8 mouse cellular contexts compared by ENCODE assay signal in the genomic region with DNA sequence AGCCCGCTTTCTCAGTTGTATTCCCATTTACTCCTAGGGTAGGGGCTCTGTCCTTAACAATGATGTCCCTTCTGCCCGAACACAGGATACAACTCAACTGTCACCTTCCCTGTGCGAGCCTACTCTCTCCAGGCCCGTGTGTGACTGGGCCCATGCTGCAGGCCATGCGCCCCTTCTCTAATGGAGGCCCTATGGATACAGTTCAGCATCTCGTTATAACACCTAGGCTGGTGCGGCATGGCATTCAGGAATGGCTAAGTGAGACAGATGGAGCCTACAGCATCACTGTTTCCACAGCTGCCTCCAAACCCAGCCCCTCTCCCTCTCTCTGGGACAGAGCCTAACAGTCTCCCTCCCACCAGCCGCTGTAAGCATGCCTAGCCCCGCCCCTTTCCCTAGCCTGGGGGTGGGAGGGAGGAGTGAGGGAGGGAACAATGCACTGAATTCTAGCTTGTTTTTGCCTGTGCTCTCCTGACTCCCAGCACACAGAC. TPM values are rescaled to one million over a fixed set of nuclear protein-coding genes. Genes with fewer than 3 reads are reported as not detected.
DNase-seq lines count a peak whose midpoint lies in the region; ATAC-seq and TF ChIP-seq lines count a peak whose summit lies in the region.

No protein-coding gene starts in this region.

- peak; percentile 47 for ATAC-seq in intestine, postnatal 0 days
- ATAC-seq in liver, embryonic 11.5 days (replicated peaks; ENCODE audit: low FRiP score): peak; percentile 44; the same call in 1 of the 2 replicates
- peak; percentile 70 for ATAC-seq in neural tube, embryonic 15.5 days (ENCODE audit: low FRiP score)
- no peak for ATAC-seq in erythroblast, adult 5-6 weeks (replicated peaks; ENCODE audit: low FRiP score, poor library complexity, severe bottlenecking)

- no peaks in the 10 kb centered on the region for H3K79me2 ChIP-seq in heart, adult 2 months (replicated peaks; ENCODE audit: control insufficient read depth, insufficient read depth, low read length)

- TF ChIP-seq EP300 in heart, adult 2 months (IDR thresholded peaks at IDR 0.05; ENCODE audit: insufficient read depth, low read depth, low read length): no peak

- no peak overlapping the region for H3K9ac ChIP-seq in heart, adult 2 months (ENCODE audit: low read depth, low read length)
- no peak overlapping the region for H3K9ac ChIP-seq in intestine, postnatal 0 days (ENCODE audit: low read depth, low read length)
- H3K9ac ChIP-seq in liver, embryonic 11.5 days (ENCODE audit: low read depth, low read length): peak overlapping the region; percentile 28; the same call in 1 of the 2 replicates
- H3K9ac ChIP-seq in neural tube, embryonic 15.5 days (replicated peaks): no peak overlapping the region

- H3K4me2 ChIP-seq in intestine, postnatal 0 days (replicated peaks; ENCODE audit: low read depth): no peak overlapping the region
- no peak overlapping the region for H3K4me2 ChIP-seq in liver, embryonic 11.5 days
- H3K4me2 ChIP-seq in neural tube, embryonic 15.5 days: peak overlapping the region; percentile 5; the same call in 1 of the 2 replicates

- peaks cover 9% of the 10 kb centered on the region for H3K4me1 ChIP-seq in heart, adult 2 months (ENCODE audit: control insufficient read depth, insufficient read depth, low read length)
- H3K4me1 ChIP-seq in intestine, postnatal 0 days (replicated peaks; ENCODE audit: control insufficient read depth, insufficient read depth, low read length): no peaks in the 10 kb centered on the region
- peaks cover 12% of the 10 kb centered on the region; the same call in 1 of the 2 replicates for H3K4me1 ChIP-seq in liver, embryonic 11.5 days (replicated peaks; ENCODE audit: control insufficient read depth, insufficient read depth, low read length)
- peaks cover 12% of the 10 kb centered on the region for H3K4me1 ChIP-seq in neural tube, embryonic 15.5 days

- peak overlapping the region; percentile 51 for H3K27ac ChIP-seq in heart, adult 2 months
- no peak overlapping the region; the same call in 1 of the 2 replicates for H3K27ac ChIP-seq in intestine, postnatal 0 days (ENCODE audit: low read depth, low read length)
- H3K27ac ChIP-seq in liver, embryonic 11.5 days (ENCODE audit: low read depth, low read length): no peak overlapping the region
- peak overlapping the region; percentile 58; the same call in 1 of the 2 replicates for H3K27ac ChIP-seq in neural tube, embryonic 15.5 days (replicated peaks)

- no peaks in the 10 kb centered on the region for H3K9me3 ChIP-seq in intestine, postnatal 0 days (ENCODE audit: control insufficient read depth)
- no peaks in the 10 kb centered on the region for H3K9me3 ChIP-seq in liver, embryonic 11.5 days (ENCODE audit: control insufficient read depth, low read length)
- no peaks in the 10 kb centered on the region for H3K9me3 ChIP-seq in neural tube, embryonic 15.5 days (replicated peaks)

- intact Hi-C loops in heart, adult 2 months (cut with DNase I): loop anchor here (5.0 to 10.0 kb wide), 3 partner anchors 138 to 248 kb away; a partner anchor contains a TSS

- TF ChIP-seq CTCF in heart, adult 2 months (IDR thresholded peaks at IDR 0.05): no peak
- no peak for TF ChIP-seq CTCF in intestine, postnatal 0 days (IDR thresholded peaks at IDR 0.05; ENCODE audit: low read depth)

- no peaks in the 10 kb centered on the region for H3K27me3 ChIP-seq in heart, adult 2 months (ENCODE audit: control insufficient read depth, insufficient read depth, low read length)
- H3K27me3 ChIP-seq in intestine, postnatal 0 days (replicated peaks; ENCODE audit: control insufficient read depth, insufficient read depth, low read length): no peaks in the 10 kb centered on the region
- no peaks in the 10 kb centered on the region for H3K27me3 ChIP-seq in liver, embryonic 11.5 days (replicated peaks; ENCODE audit: control insufficient read depth, insufficient read depth, low read length)
- no peaks in the 10 kb centered on the region for H3K27me3 ChIP-seq in neural tube, embryonic 15.5 days (replicated peaks)

- no peak overlapping the region for H3K4me3 ChIP-seq in heart, adult 2 months
- no peak overlapping the region for H3K4me3 ChIP-seq in intestine, postnatal 0 days (ENCODE audit: low read depth, low read length)
- no peak overlapping the region for H3K4me3 ChIP-seq in liver, embryonic 11.5 days (ENCODE audit: low read depth, low read length)
- no peak overlapping the region for H3K4me3 ChIP-seq in neural tube, embryonic 15.5 days (replicated peaks)

- no peaks in the 10 kb centered on the region for H3K36me3 ChIP-seq in heart, adult 2 months (ENCODE audit: control insufficient read depth, insufficient read depth, low read length)
- peaks cover 33% of the 10 kb centered on the region for H3K36me3 ChIP-seq in intestine, postnatal 0 days (ENCODE audit: control insufficient read depth, insufficient read depth)
- peaks cover 25% of the 10 kb centered on the region for H3K36me3 ChIP-seq in liver, embryonic 11.5 days (ENCODE audit: control insufficient read depth, insufficient read depth, low read length)
- H3K36me3 ChIP-seq in neural tube, embryonic 15.5 days: peaks cover 33% of the 10 kb centered on the region

- DNase-seq in gastrocnemius, adult 18-20 months (ENCODE audit: low spot score): peak; percentile 55
- no peak for DNase-seq in gastrocnemius, adult 8-10 months (ENCODE audit: low spot score in 2 of 2)
- peak; percentile 85 for DNase-seq in embryo, embryonic 10 days (ENCODE audit: low spot score)
- DNase-seq in heart, adult 2 months: peak; percentile 49 to 59
- DNase-seq in liver, embryonic 11.5 days (ENCODE audit: low spot score): peak; percentile 52

- WGBS in heart, adult 2 months: 48% methylated on average over 9 of the region's 9 CpGs
- 49% methylated on average over 9 of the region's 9 CpGs for WGBS in intestine, postnatal 0 days
- WGBS in liver, embryonic 11.5 days: 61% methylated on average over 9 of the region's 9 CpGs
- 37% methylated on average over 9 of the region's 9 CpGs for WGBS in neural tube, embryonic 15.5 days

- TF ChIP-seq POLR2A in heart, adult 2 months (IDR thresholded peaks at IDR 0.05; ENCODE audit: insufficient read depth, low read depth, low read length): no peak

RNA-seq across cellular contexts. Expression of a gene that starts 12.0 kb away (rescaled TPM):
- total RNA-seq in gastrocnemius, adult 18-20 months (2021): 1 to 10 TPM; 3.1 to 3.3 TPM
- total RNA-seq in gastrocnemius, adult 8-10 months (2022): 1 to 10 TPM; 2.4 to 6.0 (median 3.8) TPM
- total RNA-seq in heart, adult 2 months (2021): 1 to 10 TPM; 4.3 to 7.2 TPM
- 7.7 and 10.7 TPM in 2 replicates for polyA plus RNA-seq in heart, adult 2 months (2012; rRNA removed)
- 9.3 and 9.6 TPM in 2 replicates for polyA plus RNA-seq in intestine, postnatal 0 days (2015; fragmentation: Nextera tagmentation; extraction: Ambion mirVana)
- polyA plus RNA-seq in liver, embryonic 11.5 days (2014; fragmentation: Nextera tagmentation; extraction: Ambion mirVana): 42.8 and 44.0 TPM in 2 replicates
- 33.0 and 35.0 TPM in 2 replicates for polyA plus RNA-seq in neural tube, embryonic 15.5 days (2015; fragmentation: Nextera tagmentation; extraction: Ambion mirVana)
- 6.7 and 9.0 TPM in 2 replicates for total RNA-seq in erythroblast, adult 5-6 weeks (2015; ENCODE audit: low replicate concordance)
- 3.2 and 10.3 TPM in 2 replicates for total RNA-seq in erythroblast, adult 5-6 weeks (2017; ENCODE audit: low replicate concordance)

RNA-seq across cellular contexts. Expression of a gene that starts 15.8 kb away (rescaled TPM):
- 10 to 100 TPM in 1 of 2 experiments, 1 to 10 TPM in 1; 3.8 to 10.7 TPM for total RNA-seq in gastrocnemius, adult 18-20 months (2021)
- 1 to 10 TPM; 2.4 to 5.0 (median 4.0) TPM for total RNA-seq in gastrocnemius, adult 8-10 months (2022)
- 1 to 10 TPM; 7.5 to 9.8 TPM for total RNA-seq in heart, adult 2 months (2021)
- polyA plus RNA-seq in heart, adult 2 months (2012; rRNA removed): 4.2 and 4.9 TPM in 2 replicates
- polyA plus RNA-seq in intestine, postnatal 0 days (2015; fragmentation: Nextera tagmentation; extraction: Ambion mirVana): 2.1 and 2.8 TPM in 2 replicates
- 2.4 and 3.4 TPM in 2 replicates for polyA plus RNA-seq in liver, embryonic 11.5 days (2014; fragmentation: Nextera tagmentation; extraction: Ambion mirVana)
- 6.4 and 7.2 TPM in 2 replicates for polyA plus RNA-seq in neural tube, embryonic 15.5 days (2015; fragmentation: Nextera tagmentation; extraction: Ambion mirVana)
- total RNA-seq in erythroblast, adult 5-6 weeks (2015; ENCODE audit: low replicate concordance): not detected in 2 replicates
- 7.9 TPM in 1 of 2 replicates, not detected in the other for total RNA-seq in erythroblast, adult 5-6 weeks (2017; ENCODE audit: low replicate concordance)

RNA-seq across cellular contexts. Expression of a gene that starts 28.3 kb away (rescaled TPM):
- total RNA-seq in gastrocnemius, adult 18-20 months (2021): 1 to 10 TPM; 1.5 to 2.1 TPM
- 1 to 10 TPM; 1.8 to 2.4 (median 2.0) TPM for total RNA-seq in gastrocnemius, adult 8-10 months (2022)
- total RNA-seq in heart, adult 2 months (2021): 1 to 10 TPM; 5.7 to 6.3 TPM
- 3.0 and 4.0 TPM in 2 replicates for polyA plus RNA-seq in heart, adult 2 months (2012; rRNA removed)
- 0.68 and 0.80 TPM in 2 replicates for polyA plus RNA-seq in intestine, postnatal 0 days (2015; fragmentation: Nextera tagmentation; extraction: Ambion mirVana)
- polyA plus RNA-seq in liver, embryonic 11.5 days (2014; fragmentation: Nextera tagmentation; extraction: Ambion mirVana): 1.0 and 1.4 TPM in 2 replicates
- 3.3 and 3.9 TPM in 2 replicates for polyA plus RNA-seq in neural tube, embryonic 15.5 days (2015; fragmentation: Nextera tagmentation; extraction: Ambion mirVana)
- 0.58 and 0.63 TPM in 2 replicates for total RNA-seq in erythroblast, adult 5-6 weeks (2015; ENCODE audit: low replicate concordance)
- 2.7 TPM in 1 of 2 replicates, not detected in the other for total RNA-seq in erythroblast, adult 5-6 weeks (2017; ENCODE audit: low replicate concordance)

RNA-seq across cellular contexts. Expression of a gene that starts 58.5 kb away (rescaled TPM):
- total RNA-seq in gastrocnemius, adult 18-20 months (2021): 10 to 100 TPM; 25.1 to 29.4 TPM
- 10 to 100 TPM; 24.9 to 33.7 (median 25.5) TPM for total RNA-seq in gastrocnemius, adult 8-10 months (2022)
- 10 to 100 TPM; 41.6 to 43.4 TPM for total RNA-seq in heart, adult 2 months (2021)
- polyA plus RNA-seq in heart, adult 2 months (2012; rRNA removed): 37.3 and 64.8 TPM in 2 replicates
- polyA plus RNA-seq in intestine, postnatal 0 days (2015; fragmentation: Nextera tagmentation; extraction: Ambion mirVana): 140 and 142 TPM in 2 replicates
- polyA plus RNA-seq in liver, embryonic 11.5 days (2014; fragmentation: Nextera tagmentation; extraction: Ambion mirVana): 180 and 200 TPM in 2 replicates
- polyA plus RNA-seq in neural tube, embryonic 15.5 days (2015; fragmentation: Nextera tagmentation; extraction: Ambion mirVana): 145 and 160 TPM in 2 replicates
- total RNA-seq in erythroblast, adult 5-6 weeks (2015; ENCODE audit: low replicate concordance): 65.3 and 70.2 TPM in 2 replicates
- total RNA-seq in erythroblast, adult 5-6 weeks (2017; ENCODE audit: low replicate concordance): 65.7 and 80.3 TPM in 2 replicates

Comparison
In these comparisons a context has a peak if more than half of its experiments do, and no peak if none do; other contexts are left out.
1. DNase-seq: peak in gastrocnemius, adult 18-20 months (single experiment), embryo, embryonic 10 days (single experiment), heart, adult 2 months (2 of 2) and liver, embryonic 11.5 days (single experiment); none in gastrocnemius, adult 8-10 months (0 of 2).
2. H3K27ac ChIP-seq: peak in heart, adult 2 months (single experiment) and neural tube, embryonic 15.5 days (single experiment); none in intestine, postnatal 0 days (single experiment) and liver, embryonic 11.5 days (single experiment).